Mouse (Mus musculus) forebrain, embryonic 14.5 days (tissue): ENCODE results near the gene Olfr694. TPM values are rescaled to one million over a fixed set of nuclear protein-coding genes. Genes with fewer than 3 reads are reported as not detected.
"Not testable (repeated sequence)": the region's sequence is repeated elsewhere in the genome, so short reads cannot be mapped to it uniquely, and the experiment has no call there.

Experiments
- ATAC-seq: fragments of 200-750 bp; cut with Nextera tagmentation; 2 replicates; pipeline ENCODE4 v1.8.0; 2017; ENCODE audit warnings: mild to moderate bottlenecking, moderate library complexity
- DNase-seq: peaks from one replicate; pipeline ENCODE4 v3.0.0-alpha.2; 2015; ENCODE audit warnings: low spot score
- H3K27ac ChIP-seq: fragments of 300-500 bp; sonication (generic); 2 replicates; pipeline ENCODE4 v1.5.1; 2014; ENCODE audit warnings: low read depth, mild to moderate bottlenecking, control low read depth, low read length, moderate library complexity
- H3K27me3 ChIP-seq: fragments of 300-500 bp; sonication (generic); replicated peaks from 2 replicates; pipeline ENCODE4 v1.6.1; 2014; ENCODE audit warnings: low read length, control low read depth, mixed read lengths; ENCODE audit not compliant: control insufficient read depth, insufficient read depth
- H3K36me3 ChIP-seq: fragments of 300-500 bp; sonication (generic); 2 replicates; pipeline ENCODE4 v1.6.1; 2014; ENCODE audit warnings: low read length, control low read depth; ENCODE audit not compliant: control insufficient read depth, insufficient read depth
- H3K4me1 ChIP-seq: fragments of 300-500 bp; sonication (generic); 2 replicates; pipeline ENCODE4 v1.6.1; 2014; ENCODE audit warnings: antibody characterized with exemption, low read length, control low read depth; ENCODE audit not compliant: control insufficient read depth, insufficient read depth
- H3K4me2 ChIP-seq: fragments of 300-500 bp; sonication (generic); 2 replicates; pipeline ENCODE4 v1.6.1; 2014; ENCODE audit warnings: mild to moderate bottlenecking, control low read depth, low read length
- H3K4me3 ChIP-seq: fragments of 300-500 bp; sonication (generic); 2 replicates; pipeline ENCODE4 v1.5.1; 2014; ENCODE audit warnings: low read depth, low read length, control low read depth
- H3K9ac ChIP-seq: fragments of 300-500 bp; sonication (generic); 2 replicates; pipeline ENCODE4 v1.6.1; 2014; ENCODE audit warnings: mild to moderate bottlenecking, low read length, control low read depth, moderate library complexity
- H3K9me3 ChIP-seq: fragments of 300-500 bp; sonication (generic); replicated peaks from 2 replicates; pipeline ENCODE4 v1.6.1; 2016; ENCODE audit warnings: low read length, control low read depth, mixed read lengths; ENCODE audit not compliant: control insufficient read depth
- WGBS: fragments of 180-500 bp; shearing (Covaris S2); extraction: QIAGEN DNeasy Blood & Tissue Kit; methylation state at CpG from one replicate; pipeline ENCODE4 v1.1.7; 2014; 5-methylcytosine and 5-hydroxymethylcytosine counted together
- polyA plus RNA-seq: library from polyadenylated mRNA; unstranded; fragments of >200 nt; fragmentation: Nextera tagmentation; extraction: Ambion mirVana; gene quantifications from 2 replicates; pipeline ENCODE4 v1.2.1, GENCODE M21; 2014

Olfr694 gene
- not detected in 2 replicates for polyA plus RNA-seq

- ATAC-seq: no peak
- DNase-seq: no peak
- no peak within 1 kb of the TSS for H3K27ac ChIP-seq
- no peak within 1 kb of the TSS for H3K9ac ChIP-seq
- no peak within 1 kb of the TSS for H3K4me2 ChIP-seq
- H3K27me3 ChIP-seq: no peaks in the 10 kb centered on the region
- no peak within 1 kb of the TSS for H3K4me3 ChIP-seq
- H3K36me3 ChIP-seq: no peaks in the 10 kb centered on the region
- 88% methylated on average over 1 of the region's 1 CpGs for WGBS
- no peaks in the 10 kb centered on the region for H3K4me1 ChIP-seq
- H3K9me3 ChIP-seq: no peaks in the 10 kb centered on the region
These were observed at the start of gene Olfr694 for GRCm38 (mm10) chr7:106691714-106692113. Gene Olfr694, minus strand, starts transcription at chr7:106691814.

GRCm38 (mm10) chr7:106737028-106737427 is 45.4 kb upstream of the Olfr694 start:
- no peak overlapping the region for H3K27ac ChIP-seq
- no peak for ATAC-seq
- H3K27me3 ChIP-seq: no peaks in the 10 kb centered on the region
- no peak for DNase-seq
- no peaks in the 10 kb centered on the region; the same call in 1 of the 2 replicates for H3K9me3 ChIP-seq
- no peaks in the 10 kb centered on the region for H3K36me3 ChIP-seq
- no peak overlapping the region for H3K9ac ChIP-seq
- no peaks in the 10 kb centered on the region for H3K4me1 ChIP-seq
- no peak overlapping the region for H3K4me3 ChIP-seq
- no peak overlapping the region for H3K4me2 ChIP-seq

GRCm38 (mm10) chr7:106733717-106734116 is 42.1 kb upstream of the Olfr694 start:
- ATAC-seq (no peak), DNase-seq (no peak)
- H3K36me3 ChIP-seq: no peaks in the 10 kb centered on the region
- H3K4me3 ChIP-seq: no peak overlapping the region
- H3K9me3 ChIP-seq: no peaks in the 10 kb centered on the region; the same call in 1 of the 2 replicates
- H3K4me1 ChIP-seq: no peaks in the 10 kb centered on the region
- H3K27ac ChIP-seq: no peak overlapping the region
- WGBS: 70% methylated on average over 2 of the region's 2 CpGs
- H3K27me3 ChIP-seq: no peaks in the 10 kb centered on the region
- no peak overlapping the region for H3K9ac ChIP-seq
- no peak overlapping the region for H3K4me2 ChIP-seq

DNA sequence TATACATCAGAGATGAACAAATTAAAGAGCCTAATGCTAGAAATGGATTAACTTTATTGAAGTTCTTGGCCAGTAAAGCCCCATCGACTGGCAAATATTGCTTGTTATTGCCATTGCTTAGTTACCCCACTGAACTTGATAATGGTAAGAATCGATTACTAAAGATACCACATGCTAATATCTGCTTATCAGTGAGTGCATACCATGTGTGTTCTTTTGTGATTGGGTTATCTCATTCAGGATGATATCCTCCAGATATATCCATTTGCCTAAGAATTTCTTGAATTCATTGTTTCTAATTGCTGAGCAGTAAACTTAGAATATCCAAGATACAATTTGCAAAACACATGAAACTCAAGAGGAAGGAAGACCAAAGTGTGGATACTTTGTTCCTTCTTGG is 34.0 kb upstream of the Olfr694 start:
- H3K36me3 ChIP-seq, H3K27ac ChIP-seq, DNase-seq, H3K9ac ChIP-seq, H3K4me3 ChIP-seq, H3K27me3 ChIP-seq, H3K4me2 ChIP-seq, H3K4me1 ChIP-seq, H3K9me3 ChIP-seq, ATAC-seq: not testable (repeated sequence)
- WGBS: 92% methylated on average over 2 of the region's 2 CpGs

DNA sequence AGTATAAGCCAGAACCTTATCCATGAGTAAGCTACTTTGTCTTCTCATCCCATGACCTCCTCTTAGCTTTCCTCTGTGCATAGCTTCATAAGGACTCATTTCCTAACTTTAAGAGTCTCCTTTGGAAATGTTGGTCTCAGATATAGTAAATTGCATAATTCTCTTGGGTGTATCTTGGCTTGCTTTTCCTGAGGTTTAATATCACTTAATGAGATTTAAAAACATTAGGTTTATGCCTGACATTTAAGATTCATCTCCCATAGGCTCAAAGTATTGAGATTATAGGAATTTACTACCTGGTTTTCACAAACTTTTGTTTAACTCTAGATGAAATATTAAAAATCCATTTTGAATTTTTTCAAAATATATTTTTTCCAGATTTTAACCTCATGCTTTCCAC is 24.7 kb upstream of the Olfr694 start, which contains the start of gene Olfr695:
Olfr695 (minus strand) TSS at position 101 of the 400 bp plus-strand sequence.
- Histone ChIP-seq H3K4me2 (no peak within 1 kb of the TSS), H3K27ac (no peak within 1 kb of the TSS), H3K27me3 (no peaks in the 10 kb centered on the region), H3K4me3 (no peak within 1 kb of the TSS), H3K9ac (no peak within 1 kb of the TSS), H3K36me3 (no peaks in the 10 kb centered on the region), H3K4me1 (no peaks in the 10 kb centered on the region), H3K9me3 (no peaks in the 10 kb centered on the region)
- no peak for DNase-seq
- ATAC-seq: no peak

GRCm38 (mm10) chr7:106711463-106711862 is 19.8 kb upstream of the Olfr694 start:
- Histone ChIP-seq H3K36me3 (no peaks in the 10 kb centered on the region), H3K4me2 (no peak overlapping the region), H3K4me3 (no peak overlapping the region), H3K9ac (no peak overlapping the region), H3K4me1 (no peaks in the 10 kb centered on the region), H3K9me3 (no peaks in the 10 kb centered on the region), H3K27ac (no peak overlapping the region), H3K27me3 (no peaks in the 10 kb centered on the region)
- WGBS: 92% methylated on average over 6 of the region's 6 CpGs
- no peak for ATAC-seq
- no peak for DNase-seq

DNA sequence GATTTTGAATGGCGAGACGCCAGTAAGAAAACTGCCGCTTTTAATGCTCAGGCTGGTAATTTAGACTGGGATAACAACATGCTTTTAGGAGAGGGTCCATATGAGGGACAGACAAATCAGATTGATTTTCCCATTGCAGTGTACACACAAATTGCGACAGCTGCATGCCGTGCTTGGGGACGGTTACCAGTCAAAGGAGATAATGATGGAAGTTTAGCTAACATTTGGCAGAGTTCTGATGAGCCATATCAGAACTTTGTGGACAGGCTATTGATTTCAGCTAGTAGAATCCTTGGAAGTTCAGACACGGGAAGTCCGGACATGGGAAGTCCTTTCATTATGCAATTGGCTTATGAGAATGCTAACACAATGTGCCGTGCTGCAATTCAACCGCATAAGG is 16.1 kb upstream of the Olfr694 start:
- 90% methylated on average over 10 of the region's 10 CpGs for WGBS

DNA sequence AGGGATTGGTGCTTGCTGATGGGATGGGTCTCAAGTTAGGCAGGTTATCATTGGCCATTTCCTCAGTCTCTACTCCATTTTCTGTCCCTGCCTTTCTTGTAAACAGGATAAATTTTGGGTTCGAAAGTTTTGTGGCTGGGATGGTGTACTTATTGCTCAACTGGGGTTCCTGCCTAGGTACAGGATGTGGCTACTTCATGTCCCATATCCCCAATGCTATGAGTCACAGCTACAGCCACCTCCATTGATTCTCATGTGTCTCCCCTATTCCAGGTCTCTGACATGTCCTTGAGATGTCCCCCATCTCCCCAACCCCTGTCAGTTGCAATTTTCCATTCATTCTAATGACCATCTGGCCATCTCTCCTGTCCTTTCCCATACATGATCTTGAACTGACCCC is 5.3 kb upstream of the Olfr694 start:
- H3K9me3 ChIP-seq: no peaks in the 10 kb centered on the region
- H3K27ac ChIP-seq: no peak overlapping the region
- no peak overlapping the region for H3K9ac ChIP-seq
- H3K4me2 ChIP-seq: no peak overlapping the region
- 85% methylated on average over 1 of the region's 1 CpGs for WGBS
- ATAC-seq: no peak
- no peaks in the 10 kb centered on the region for H3K27me3 ChIP-seq
- H3K36me3 ChIP-seq: no peaks in the 10 kb centered on the region
- H3K4me3 ChIP-seq: no peak overlapping the region
- DNase-seq: no peak
- H3K4me1 ChIP-seq: no peaks in the 10 kb centered on the region

More for the DNA sequence above, 16.1 kb upstream of the Olfr694 start:
- DNase-seq, H3K4me2 ChIP-seq, ATAC-seq, H3K27ac ChIP-seq, H3K4me1 ChIP-seq, H3K4me3 ChIP-seq, H3K36me3 ChIP-seq, H3K27me3 ChIP-seq, H3K9ac ChIP-seq, H3K9me3 ChIP-seq: not testable (repeated sequence)

- no peak overlapping the region for H3K4me2 ChIP-seq
- no peaks in the 10 kb centered on the region for H3K27me3 ChIP-seq
- H3K9ac ChIP-seq: no peak overlapping the region
- no peak overlapping the region for H3K4me3 ChIP-seq
- ATAC-seq (no peak), DNase-seq (no peak)
- no peaks in the 10 kb centered on the region for H3K36me3 ChIP-seq
- no peaks in the 10 kb centered on the region for H3K9me3 ChIP-seq
- no peak overlapping the region for H3K27ac ChIP-seq
- 88% methylated on average over 3 of the region's 3 CpGs for WGBS
- H3K4me1 ChIP-seq: no peaks in the 10 kb centered on the region
These were observed 1.4 kb upstream of the Olfr694 start for GRCm38 (mm10) chr7:106692976-106693375.
